Mouse (Mus musculus): ENCODE measurements around the gene Lcmt1.

Gene Lcmt1

DNA sequence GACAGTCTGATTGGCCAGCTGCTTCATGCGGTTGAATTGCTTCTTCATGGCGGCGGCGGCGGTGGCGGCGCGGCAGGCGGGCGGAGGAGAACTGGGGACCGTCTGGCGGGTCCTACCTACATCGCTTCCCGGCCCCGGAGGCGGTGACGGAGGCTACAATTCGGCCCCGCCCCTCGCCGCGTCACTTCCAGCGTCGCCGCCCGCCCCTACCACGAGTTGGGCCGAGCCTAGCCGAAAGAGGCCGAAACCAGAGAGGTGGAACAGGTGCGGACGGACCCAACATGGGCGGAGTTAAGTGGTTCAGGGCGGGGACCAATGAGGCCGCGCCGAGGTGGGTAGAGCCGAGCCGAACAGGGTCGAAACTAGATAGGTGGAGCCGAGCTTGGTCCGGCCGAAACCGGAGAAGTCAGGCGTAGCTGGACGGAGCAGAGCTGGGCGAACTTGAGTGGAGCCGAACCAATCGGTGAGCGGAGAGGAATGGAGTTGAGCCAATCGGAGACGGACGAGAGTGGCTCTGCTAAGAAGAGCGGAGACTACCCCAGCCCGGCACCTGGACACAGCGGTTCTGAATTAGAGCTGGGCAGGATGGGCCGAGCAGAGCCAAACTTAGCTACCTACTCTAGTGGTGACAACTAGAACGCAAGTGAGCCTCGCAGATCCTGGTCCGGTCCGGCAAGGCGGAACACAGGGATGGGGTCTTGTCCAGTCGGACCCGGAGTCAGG is at the start of gene Lcmt1, which contains the start of gene Arhgap17:
Gene Lcmt1, plus strand, starts transcription at position 26 of the 723 bp plus-strand sequence.
Gene Arhgap17, minus strand, starts transcription at position 157 of the 723 bp plus-strand sequence.
- peak; percentile 96 for DNase-seq (ENCODE audit: low spot score)

DNA sequence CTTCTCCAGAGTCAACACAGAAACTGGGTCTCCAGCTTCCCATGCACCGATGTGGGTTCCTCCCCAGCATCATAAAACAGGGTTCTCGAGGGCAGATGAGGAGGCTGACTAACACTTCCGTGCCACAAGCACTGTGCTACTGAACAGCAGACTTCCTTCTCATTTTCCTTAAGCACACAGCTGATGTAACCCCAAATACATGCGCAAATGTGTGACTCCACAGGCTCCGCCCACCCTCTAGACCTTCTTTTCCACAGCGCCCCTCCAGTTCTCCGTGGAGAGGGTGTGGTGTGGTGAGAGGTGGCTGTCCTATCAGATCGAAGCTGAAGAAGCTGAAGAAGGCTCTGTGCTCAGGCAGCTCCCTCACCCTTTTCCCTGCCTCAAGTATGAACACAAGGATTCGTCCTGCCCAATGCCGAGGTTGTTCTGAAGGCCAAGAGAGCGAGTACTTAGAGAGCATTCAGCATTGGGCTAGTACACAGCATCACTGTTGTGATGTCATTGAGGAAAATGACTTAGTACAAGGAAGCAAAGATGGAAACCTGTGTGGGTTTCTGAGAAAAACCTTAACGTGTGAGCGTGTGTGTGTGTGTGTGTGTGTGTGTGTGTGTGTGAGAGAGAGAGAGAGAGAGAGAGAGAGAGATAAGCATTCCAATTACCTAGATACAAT is 47.0 kb upstream of the Lcmt1 start:
- no peak for DNase-seq (ENCODE audit: low spot score)

DNA sequence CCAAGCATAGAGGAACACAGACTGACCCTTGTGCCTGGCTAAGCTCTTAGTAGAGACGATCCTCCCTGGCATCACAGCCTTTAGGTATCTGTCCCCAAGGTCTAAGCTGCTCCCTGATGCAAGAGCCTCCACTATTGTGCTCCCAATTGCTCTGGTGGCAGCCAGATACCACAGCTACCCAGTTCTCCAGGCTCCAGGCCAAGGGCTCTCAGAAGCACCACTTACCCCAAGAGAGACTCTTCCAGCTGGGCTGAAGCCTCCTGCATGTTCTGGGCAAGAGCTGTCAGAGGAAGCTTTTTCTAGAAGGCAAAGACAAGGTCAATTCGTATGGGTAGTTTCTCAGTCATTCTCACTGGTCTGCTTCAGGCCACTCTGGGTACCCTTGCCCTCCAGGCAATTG is 46.2 kb upstream of the Lcmt1 start:
- DNase-seq (ENCODE audit: low spot score): no peak

DNA sequence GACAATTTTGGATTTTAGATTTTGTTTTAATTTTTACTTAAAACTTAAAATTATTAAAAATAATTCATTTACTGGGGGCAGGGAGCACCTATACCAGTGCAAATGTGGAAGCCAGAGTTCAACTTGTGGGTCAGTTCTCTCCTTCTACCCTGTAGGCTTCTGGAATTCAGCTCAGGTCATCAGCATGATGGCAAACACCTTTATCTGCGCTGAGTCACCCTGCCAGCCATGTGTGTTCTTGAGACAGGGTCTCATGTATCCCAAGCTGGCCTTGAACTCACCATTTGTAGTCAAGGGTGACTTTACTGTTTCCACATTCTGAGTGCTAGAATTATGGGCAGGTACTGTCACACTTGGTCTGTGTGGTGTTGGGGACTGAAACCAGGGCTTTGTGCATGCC is 45.5 kb upstream of the Lcmt1 start:
- no peak for DNase-seq (ENCODE audit: low spot score)

- DNase-seq (ENCODE audit: low spot score): no peak
These were observed 43.5 kb upstream of the Lcmt1 start for GRCm38 (mm10) chr7:123326062-123326461.

GRCm38 (mm10) chr7:123326901-123327300 is 42.7 kb upstream of the Lcmt1 start:
- DNase-seq (ENCODE audit: low spot score): no peak

DNA sequence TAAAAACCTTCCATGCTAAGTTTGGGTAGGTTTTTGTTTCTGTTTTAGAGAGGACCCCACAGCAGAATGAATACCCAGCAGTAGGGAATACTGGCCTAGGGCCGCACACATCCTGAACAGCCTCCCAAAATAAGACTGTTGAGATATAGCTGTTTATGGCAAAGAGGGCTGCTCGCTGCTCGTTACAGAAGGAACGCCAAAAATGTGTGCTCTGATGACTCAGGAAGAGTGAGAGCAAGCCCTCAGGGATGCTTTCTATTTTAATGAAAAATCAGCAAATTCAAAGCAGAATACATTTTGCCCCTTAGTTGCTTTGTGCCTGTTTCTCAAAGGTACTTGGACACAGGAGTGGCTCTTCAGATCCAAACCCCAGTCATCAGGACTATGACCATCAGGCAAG is 41.7 kb upstream of the Lcmt1 start:
- DNase-seq (ENCODE audit: low spot score): no peak

DNA sequence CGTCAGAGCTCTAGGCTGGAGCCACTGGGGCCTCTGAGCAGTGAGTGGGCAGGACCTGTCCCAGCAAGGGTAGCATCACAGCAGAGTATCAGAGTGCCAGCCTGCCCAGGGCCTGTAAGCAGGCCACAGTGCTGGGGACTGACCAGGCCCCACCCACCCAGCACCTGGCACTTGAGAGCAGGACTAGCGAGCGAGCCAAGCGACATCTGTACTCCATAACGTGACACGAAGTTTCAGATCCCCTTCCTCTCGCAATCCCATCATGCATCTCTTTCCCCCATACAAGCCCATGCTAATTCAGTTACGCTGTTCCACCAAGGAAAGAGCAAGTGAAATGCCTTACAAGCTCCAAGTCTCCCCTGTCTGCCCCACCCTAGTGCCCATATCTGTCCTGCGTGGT is 39.1 kb upstream of the Lcmt1 start:
- DNase-seq (ENCODE audit: low spot score): no peak

DNA sequence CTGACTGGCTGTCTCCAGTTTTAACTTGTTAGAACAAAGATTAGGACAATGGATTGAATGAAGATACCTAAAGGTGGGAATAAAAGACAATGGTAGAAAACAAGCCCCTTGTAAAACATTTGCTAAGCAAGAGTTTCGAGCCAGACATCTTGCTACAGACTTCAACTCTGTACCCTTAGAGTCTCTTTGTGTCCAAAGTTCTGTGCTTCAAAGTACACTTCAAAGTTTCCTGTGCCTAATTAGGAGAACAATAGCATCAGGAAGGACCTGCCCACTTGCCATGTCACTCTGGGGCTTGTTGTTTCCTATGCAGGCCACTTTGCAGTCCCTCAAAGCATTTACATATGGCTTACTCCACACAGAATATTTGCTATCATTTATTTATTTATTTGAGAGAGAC is 33.3 kb upstream of the Lcmt1 start:
- DNase-seq (ENCODE audit: low spot score): no peak

DNA sequence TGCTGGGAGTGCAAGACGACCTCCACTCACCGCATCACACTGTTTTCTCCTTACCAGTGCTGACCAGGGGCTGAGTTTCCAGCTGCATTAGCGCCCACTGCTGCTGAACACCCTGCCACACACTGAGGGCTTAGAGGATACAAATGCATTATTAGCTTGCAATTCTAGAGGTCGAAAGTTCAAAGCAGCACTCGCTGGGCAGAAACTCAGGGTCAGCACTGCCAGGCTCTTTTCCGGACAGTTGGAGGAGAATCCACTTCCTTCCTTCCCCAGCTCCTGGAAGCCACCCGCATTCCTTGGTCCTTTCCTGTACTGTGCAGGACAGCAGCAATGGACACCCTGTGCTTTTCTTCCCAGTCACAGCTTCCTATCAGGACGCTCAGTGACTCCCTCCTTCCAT is 31.2 kb upstream of the Lcmt1 start:
- no peak for DNase-seq (ENCODE audit: low spot score)

DNA sequence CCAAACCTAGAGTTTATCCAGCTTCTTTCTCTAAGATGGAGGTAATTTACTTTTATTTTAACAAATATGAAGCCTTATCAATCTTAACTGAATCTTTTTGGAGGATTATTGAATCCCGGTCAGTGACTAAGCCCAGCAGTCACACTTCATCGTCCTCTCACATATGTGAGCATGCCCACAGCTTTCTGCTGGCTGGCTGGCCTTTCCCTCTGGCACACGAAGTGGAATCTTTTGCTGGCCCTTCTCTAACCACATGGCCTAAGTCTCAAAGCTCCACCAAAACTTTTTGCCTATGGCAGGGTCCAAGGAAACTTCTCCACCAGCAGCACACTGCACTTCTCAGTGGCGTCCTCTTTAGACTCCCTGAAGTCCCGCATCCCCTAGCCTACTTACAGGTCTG is 27.7 kb upstream of the Lcmt1 start:
- no peak for DNase-seq (ENCODE audit: low spot score)

- no peak for DNase-seq (ENCODE audit: low spot score)
These were observed 25.4 kb upstream of the Lcmt1 start for GRCm38 (mm10) chr7:123344079-123344780.

- DNase-seq (ENCODE audit: low spot score): no peak
These were observed 24.5 kb upstream of the Lcmt1 start for GRCm38 (mm10) chr7:123345041-123345544.

- DNase-seq (ENCODE audit: low spot score): no peak
These were observed 22.8 kb upstream of the Lcmt1 start for GRCm38 (mm10) chr7:123346631-123347290.

DNA sequence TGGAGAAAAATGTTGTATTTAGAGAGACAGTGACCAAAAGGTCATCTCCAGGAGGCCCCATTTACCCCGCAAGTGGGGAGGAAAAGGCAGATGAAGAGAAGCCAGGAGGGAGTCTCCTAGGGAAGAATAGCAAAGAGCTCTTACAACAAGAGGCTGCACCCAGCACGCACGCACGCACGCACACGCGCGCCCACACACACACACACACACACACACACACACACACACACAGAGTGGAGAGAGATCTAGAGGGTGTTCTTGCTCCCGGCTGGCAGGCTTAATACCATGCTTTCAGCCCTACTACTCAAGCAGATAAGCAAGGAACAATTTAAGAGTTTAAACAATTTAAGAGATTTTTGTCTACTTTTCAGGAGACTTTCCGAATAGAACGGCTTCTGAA is 19.8 kb upstream of the Lcmt1 start:
- no peak for DNase-seq (ENCODE audit: low spot score)

DNA sequence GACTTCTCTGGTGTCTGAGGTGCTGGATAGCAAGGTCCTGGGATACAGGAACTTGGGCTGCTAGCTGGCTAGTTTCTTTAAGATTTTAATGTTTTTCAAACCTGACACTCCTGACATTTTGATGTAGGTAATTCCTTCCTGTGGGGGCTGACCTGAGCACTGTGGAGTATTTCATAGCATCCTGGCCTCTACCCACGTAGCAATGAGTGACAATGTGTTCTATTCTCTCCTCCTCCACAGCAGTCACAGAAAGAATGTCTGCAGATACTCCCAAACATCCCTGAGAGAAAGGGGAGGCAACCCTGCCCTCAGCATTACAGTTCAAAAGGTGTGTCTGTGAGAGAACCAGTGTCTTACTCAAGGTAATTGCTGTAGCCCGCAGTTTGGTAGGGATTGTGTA is 19.3 kb upstream of the Lcmt1 start:
- no peak for DNase-seq (ENCODE audit: low spot score)

GRCm38 (mm10) chr7:123353081-123353480 is 16.5 kb upstream of the Lcmt1 start:
- no peak for DNase-seq (ENCODE audit: low spot score)

DNA sequence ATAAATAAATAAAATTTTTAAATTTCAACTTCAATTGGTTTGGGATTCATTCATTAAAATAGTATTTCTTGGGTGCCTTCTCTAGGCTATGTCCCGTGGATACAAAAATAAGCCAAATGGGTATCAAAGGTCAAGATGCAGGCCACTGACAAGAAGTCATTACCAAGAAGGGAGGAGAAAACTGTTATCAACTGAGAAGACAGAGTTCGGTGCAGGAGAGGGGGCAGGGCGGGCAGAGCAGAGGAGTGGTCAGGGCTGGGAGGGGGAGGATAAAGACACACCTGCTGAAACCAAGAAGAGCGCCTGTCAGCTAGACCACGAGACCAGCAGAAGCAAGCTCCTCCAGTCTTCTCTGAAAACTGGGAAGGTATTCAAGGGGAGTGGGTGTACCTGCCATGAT is 15.7 kb upstream of the Lcmt1 start:
- no peak for DNase-seq (ENCODE audit: low spot score)

GRCm38 (mm10) chr7:123354392-123354791 is 15.2 kb upstream of the Lcmt1 start:
- no peak for DNase-seq (ENCODE audit: low spot score)

GRCm38 (mm10) chr7:123354851-123355250 is 14.7 kb upstream of the Lcmt1 start:
- DNase-seq (ENCODE audit: low spot score): no peak

DNA sequence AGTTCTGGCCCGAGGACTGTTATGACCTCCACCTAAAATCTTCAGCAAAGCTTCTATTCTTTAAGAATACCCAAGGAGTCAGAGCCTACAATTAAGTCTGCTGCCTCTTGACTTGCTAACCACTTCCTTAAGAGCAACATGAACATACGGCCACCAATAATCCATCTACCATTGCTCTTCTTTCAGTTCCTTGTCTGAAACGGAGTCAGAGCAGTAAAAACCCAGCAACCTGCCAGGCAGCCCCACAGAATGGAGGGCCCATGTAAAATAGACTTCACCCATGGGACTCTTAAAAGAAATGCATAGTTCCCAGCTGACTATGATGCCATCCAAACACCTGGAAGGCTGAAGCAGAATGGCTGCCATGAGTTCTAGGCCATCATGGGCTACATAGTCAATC is 13.4 kb upstream of the Lcmt1 start:
- DNase-seq (ENCODE audit: low spot score): no peak

DNA sequence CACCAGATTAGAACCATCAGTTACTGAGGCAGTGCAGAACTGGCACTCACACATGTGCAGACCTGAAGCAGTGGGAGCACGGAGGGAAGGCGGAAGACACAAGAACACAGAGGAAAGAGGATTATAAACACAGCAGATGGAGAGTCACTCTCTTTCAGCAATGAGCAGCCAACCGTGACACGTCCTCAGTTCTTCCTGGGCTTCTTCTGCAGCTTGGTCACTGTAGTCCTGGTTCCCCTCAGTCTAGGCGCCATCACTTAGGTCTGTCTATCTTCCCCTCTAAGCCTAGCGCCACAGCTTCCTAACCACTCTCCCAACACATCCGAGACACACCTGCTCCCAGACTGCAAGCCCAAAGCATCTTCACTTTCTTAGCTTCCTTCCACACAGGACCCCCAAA is 10.5 kb upstream of the Lcmt1 start:
- DNase-seq (ENCODE audit: low spot score): no peak

Measured in urinary bladder, postnatal 25 days (tissue).